26 mouse cellular contexts compared by ENCODE assay signal in genomic region chr3:52557296-52557695, GRCm38 (mm10).
DNase-seq lines count a peak whose midpoint lies in the region; ATAC-seq lines count a peak whose summit lies in the region.
"Had no signal": no experiment of that assay in that cellular context is flagged by ENCODE, and none has a peak within 500 bp of the region (broad histone marks: within the 10 kb centered on the region; RNA-seq: fewer than 3 reads in every experiment).

No protein-coding gene starts in this region.

- no peak overlapping the region for H3K9ac ChIP-seq in heart, embryonic 11.5 days (ENCODE audit: low read depth, low read length)
- H3K9ac ChIP-seq: embryonic facial prominence, embryonic 12.5 days; embryonic facial prominence, embryonic 15.5 days; forebrain, postnatal 0 days; heart, embryonic 13.5 days; hindbrain, embryonic 14.5 days had no signal

- peak; percentile 56 for DNase-seq in heart, adult 11 months
- peak; percentile 39 for DNase-seq in 3134 (ENCODE audit: extremely low read depth, insufficient read length, low spot score)
- peak; percentile 19 for DNase-seq in CD4-positive helper T cell, adult 2 months (ENCODE audit: low read depth, low spot score)
- DNase-seq in naive thymus-derived CD4-positive, alpha-beta T cell, adult 2 months (ENCODE audit: low read depth) = peak; percentile 47
- no peak for DNase-seq in left cerebral cortex, postnatal 4 days
- DNase-seq in adrenal gland, adult 8-10 months = no peak
- DNase-seq: adrenal gland, postnatal 10 days; adrenal gland, postnatal 36 days; cerebellum, adult 18-20 months; cerebellum, adult 9-10 months; cerebellum, postnatal 25 days; forebrain, postnatal 0 days; gastrocnemius, adult 2 months; gastrocnemius, postnatal 14 days; heart, adult 18-20 months; heart, postnatal 14 days; heart, postnatal 4 days had no signal

- no peak overlapping the region for H3K27ac ChIP-seq in heart, embryonic 11.5 days (ENCODE audit: low read depth, low read length)
- H3K27ac ChIP-seq: embryonic facial prominence, embryonic 12.5 days; embryonic facial prominence, embryonic 15.5 days; gastrocnemius, adult 2 months; heart, embryonic 13.5 days; hindbrain, embryonic 14.5 days; hindbrain, postnatal 0 days had no signal

- WGBS in heart, embryonic 11.5 days (ENCODE audit: insufficient replicate concordance) = 63% methylated on average over 4 of the region's 4 CpGs

- intact Hi-C loops in left cerebral cortex, postnatal 4 days (cut with DNase I) = no loop called here

- no peak overlapping the region for H3K4me2 ChIP-seq in heart, embryonic 11.5 days
- H3K4me2 ChIP-seq: embryonic facial prominence, embryonic 12.5 days; embryonic facial prominence, embryonic 15.5 days; heart, embryonic 13.5 days; hindbrain, embryonic 14.5 days had no signal

- H3K9me3 ChIP-seq in heart, embryonic 11.5 days (replicated peaks; ENCODE audit: control insufficient read depth, low read length) = no peaks in the 10 kb centered on the region
- H3K9me3 ChIP-seq: embryonic facial prominence, embryonic 12.5 days; embryonic facial prominence, embryonic 15.5 days; heart, embryonic 13.5 days had no signal

- H3K27me3 ChIP-seq in heart, embryonic 11.5 days (ENCODE audit: control insufficient read depth, insufficient read depth, low read length) = no peaks in the 10 kb centered on the region
- H3K27me3 ChIP-seq: embryonic facial prominence, embryonic 12.5 days; heart, embryonic 13.5 days had no signal

- no peak for ATAC-seq in heart, embryonic 11.5 days (replicated peaks; ENCODE audit: insufficient number of reproducible peaks, low FRiP score, low TSS enrichment)
- ATAC-seq: activated CD4-positive, CD25-positive, alpha-beta regulatory T cell, adult 4 months; forebrain, embryonic 14.5 days; forebrain, postnatal 0 days; hindbrain, postnatal 0 days; inflammation-experienced regulatory T-cells, adult 6 months had no signal

- no peaks in the 10 kb centered on the region for H3K4me1 ChIP-seq in heart, embryonic 11.5 days (ENCODE audit: control insufficient read depth, insufficient read depth, low read length)
- H3K4me1 ChIP-seq: heart, embryonic 13.5 days had no signal

- H3K4me3 ChIP-seq in heart, embryonic 11.5 days (ENCODE audit: low read depth, low read length) = no peak overlapping the region
- H3K4me3 ChIP-seq: embryonic facial prominence, embryonic 12.5 days; embryonic facial prominence, embryonic 15.5 days; gastrocnemius, adult 2 months; heart, embryonic 13.5 days had no signal

- no peaks in the 10 kb centered on the region for H3K36me3 ChIP-seq in heart, embryonic 11.5 days (ENCODE audit: control insufficient read depth, insufficient read depth, low read length)
- H3K36me3 ChIP-seq: embryonic facial prominence, embryonic 12.5 days; embryonic facial prominence, embryonic 15.5 days; heart, embryonic 13.5 days had no signal

Comparison
In these comparisons a context has a peak if more than half of its experiments do, and no peak if none do; other contexts are left out.
1. DNase-seq: peak in heart, adult 11 months (single experiment), 3134 (single experiment), CD4-positive helper T cell, adult 2 months (single experiment) and naive thymus-derived CD4-positive, alpha-beta T cell, adult 2 months (single experiment); none in left cerebral cortex, postnatal 4 days (single experiment) and adrenal gland, adult 8-10 months (single experiment).